Mouse (Mus musculus) midbrain, embryonic 11.5 days (tissue): ENCODE measurements at regions not wholly inside any gene's neighbourhood (a gene's known extent, or its start where the extent isn't known, plus 50 kb on each side); places are given as distances from the start of the nearest gene placed in this dataset.

Experiments used
- ATAC-seq: fragments of 200-750 bp; cut with Nextera tagmentation; 2 replicates; pipeline ENCODE4 v1.8.0; 2017; ENCODE audit warnings: moderate TSS enrichment, moderate library complexity; ENCODE audit not compliant: low FRiP score
- DNase-seq: peaks from one replicate; pipeline ENCODE4 v3.0.0; 2015; ENCODE audit warnings: low spot score; ENCODE audit errors: missing footprints
- H3K27ac ChIP-seq: fragments of 300-500 bp; sonication (generic); 2 replicates; pipeline ENCODE4 v1.5.1; 2014; ENCODE audit warnings: low read depth, low read length
- H3K27me3 ChIP-seq: fragments of 300-500 bp; sonication (generic); 2 replicates; pipeline ENCODE4 v1.6.1; 2014; ENCODE audit warnings: mild to moderate bottlenecking, low read length, moderate library complexity, mixed read lengths; ENCODE audit not compliant: control insufficient read depth, insufficient read depth
- H3K36me3 ChIP-seq: fragments of 300-500 bp; sonication (generic); 2 replicates; pipeline ENCODE4 v1.6.1; 2014; ENCODE audit warnings: mild to moderate bottlenecking, low read length, moderate library complexity, mixed read lengths; ENCODE audit not compliant: control insufficient read depth, insufficient read depth
- H3K4me1 ChIP-seq: fragments of 300-500 bp; sonication (generic); 2 replicates; pipeline ENCODE4 v1.6.1; 2014; ENCODE audit warnings: low read length; ENCODE audit not compliant: control insufficient read depth, insufficient read depth
- H3K4me2 ChIP-seq: fragments of 300-500 bp; sonication (generic); 2 replicates; pipeline ENCODE4 v1.6.1; 2014; ENCODE audit warnings: mild to moderate bottlenecking, moderate library complexity
- H3K4me3 ChIP-seq: fragments of 300-500 bp; sonication (generic); 2 replicates; pipeline ENCODE4 v1.5.1; 2014; ENCODE audit warnings: low read depth, low read length
- H3K9ac ChIP-seq: fragments of 300-500 bp; sonication (generic); 2 replicates; pipeline ENCODE4 v1.6.1; 2014; ENCODE audit warnings: low read length
- H3K9me3 ChIP-seq: fragments of 300-500 bp; sonication (generic); 2 replicates; pipeline ENCODE4 v1.6.1; 2016; ENCODE audit warnings: low read length; ENCODE audit not compliant: control insufficient read depth
- WGBS: fragments of 180-500 bp; shearing (Covaris S2); extraction: QIAGEN DNeasy Blood & Tissue Kit; methylation state at CpG from one replicate; pipeline ENCODE4 v1.1.7; 2014; 5-methylcytosine and 5-hydroxymethylcytosine counted together

- ATAC-seq: no peak
- H3K4me1 ChIP-seq: no peaks in the 10 kb centered on the region
- WGBS: 90% methylated on average over 4 of the region's 4 CpGs
- no peak overlapping the region for H3K9ac ChIP-seq
- H3K27me3 ChIP-seq: no peaks in the 10 kb centered on the region
- no peaks in the 10 kb centered on the region for H3K36me3 ChIP-seq
- no peak for DNase-seq
- H3K9me3 ChIP-seq: no peaks in the 10 kb centered on the region
- no peak overlapping the region for H3K4me3 ChIP-seq
- no peak overlapping the region for H3K27ac ChIP-seq
- no peak overlapping the region for H3K4me2 ChIP-seq
These were observed 117.6 kb upstream of the Dio3 start for GRCm38 (mm10) chr12:110161306-110161705.

GRCm38 (mm10) chr12:110165462-110165861, 113.4 kb upstream of the Dio3 start:
- H3K4me1 ChIP-seq: no peaks in the 10 kb centered on the region
- no peaks in the 10 kb centered on the region for H3K27me3 ChIP-seq
- H3K9me3 ChIP-seq: no peaks in the 10 kb centered on the region
- H3K4me2 ChIP-seq: no peak overlapping the region
- no peak for ATAC-seq
- WGBS: 87% methylated on average over 13 of the region's 13 CpGs
- no peak overlapping the region for H3K9ac ChIP-seq
- H3K36me3 ChIP-seq: no peaks in the 10 kb centered on the region
- no peak overlapping the region for H3K4me3 ChIP-seq
- no peak for DNase-seq
- H3K27ac ChIP-seq: no peak overlapping the region

- Histone ChIP-seq H3K4me2 (no peak overlapping the region), H3K27me3 (no peaks in the 10 kb centered on the region), H3K9ac (no peak overlapping the region), H3K4me3 (no peak overlapping the region), H3K36me3 (no peaks in the 10 kb centered on the region), H3K9me3 (no peaks in the 10 kb centered on the region), H3K27ac (no peak overlapping the region), H3K4me1 (no peaks in the 10 kb centered on the region)
- no peak for DNase-seq
- 84% methylated on average over 4 of the region's 4 CpGs for WGBS
- ATAC-seq: no peak
These were observed 110.5 kb upstream of the Dio3 start for GRCm38 (mm10) chr12:110168407-110168806.

- no peak overlapping the region for H3K9ac ChIP-seq
- DNase-seq (no peak), ATAC-seq (no peak)
- H3K4me3 ChIP-seq: no peak overlapping the region
- H3K27ac ChIP-seq: no peak overlapping the region
- H3K36me3 ChIP-seq: no peaks in the 10 kb centered on the region
- H3K9me3 ChIP-seq: no peaks in the 10 kb centered on the region
- H3K4me2 ChIP-seq: no peak overlapping the region
- H3K4me1 ChIP-seq: no peaks in the 10 kb centered on the region
- no peaks in the 10 kb centered on the region for H3K27me3 ChIP-seq
- 91% methylated on average over 1 of the region's 1 CpGs for WGBS
These were observed 109.6 kb upstream of the Dio3 start for GRCm38 (mm10) chr12:110169261-110169660.

- no peak for DNase-seq
- Histone ChIP-seq H3K9me3 (no peaks in the 10 kb centered on the region), H3K9ac (no peak overlapping the region), H3K4me2 (no peak overlapping the region), H3K27ac (no peak overlapping the region), H3K4me3 (no peak overlapping the region), H3K27me3 (no peaks in the 10 kb centered on the region), H3K4me1 (no peaks in the 10 kb centered on the region), H3K36me3 (no peaks in the 10 kb centered on the region)
- ATAC-seq: no peak
- 89% methylated on average over 8 of the region's 8 CpGs for WGBS
These were observed 108.4 kb upstream of the Dio3 start for GRCm38 (mm10) chr12:110170496-110170895.

- no peaks in the 10 kb centered on the region for H3K9me3 ChIP-seq
- no peaks in the 10 kb centered on the region for H3K36me3 ChIP-seq
- no peaks in the 10 kb centered on the region for H3K27me3 ChIP-seq
- H3K4me2 ChIP-seq: no peak overlapping the region
- DNase-seq: no peak
- no peak overlapping the region for H3K4me3 ChIP-seq
- ATAC-seq: no peak
- no peaks in the 10 kb centered on the region for H3K4me1 ChIP-seq
- WGBS: 100% methylated on average over 2 of the region's 2 CpGs
- no peak overlapping the region for H3K9ac ChIP-seq
- H3K27ac ChIP-seq: no peak overlapping the region
These were observed 101.0 kb upstream of the Dio3 start for GRCm38 (mm10) chr12:110177826-110178225.

GRCm38 (mm10) chr12:110183473-110183872, 95.4 kb upstream of the Dio3 start:
- H3K4me1 ChIP-seq: peaks cover 37% of the 10 kb centered on the region

GRCm38 (mm10) chr12:110185399-110185798, 93.5 kb upstream of the Dio3 start:
- H3K27me3 ChIP-seq: peaks cover 22% of the 10 kb centered on the region
- peaks cover 51% of the 10 kb centered on the region for H3K4me1 ChIP-seq
- DNase-seq (peak; percentile 89), ATAC-seq (peak; percentile 20; the same call in 1 of the 2 replicates)
- H3K36me3 ChIP-seq: no peaks in the 10 kb centered on the region
- no peak overlapping the region for H3K4me3 ChIP-seq
- no peak overlapping the region for H3K4me2 ChIP-seq
- no peaks in the 10 kb centered on the region for H3K9me3 ChIP-seq
- no peak overlapping the region for H3K9ac ChIP-seq
- no peak overlapping the region for H3K27ac ChIP-seq
- WGBS: 24% methylated on average over 9 of the region's 9 CpGs

More at GRCm38 (mm10) chr12:110183473-110183872, 95.4 kb upstream of the Dio3 start:
- 12% methylated on average over 6 of the region's 6 CpGs for WGBS
- no peak overlapping the region for H3K9ac ChIP-seq
- H3K27ac ChIP-seq: no peak overlapping the region
- no peak overlapping the region for H3K4me3 ChIP-seq
- DNase-seq (no peak), ATAC-seq (no peak)
- H3K9me3 ChIP-seq: no peaks in the 10 kb centered on the region
- H3K36me3 ChIP-seq: no peaks in the 10 kb centered on the region
- H3K4me2 ChIP-seq: no peak overlapping the region
- peaks cover 16% of the 10 kb centered on the region; the same call in 1 of the 2 replicates for H3K27me3 ChIP-seq

GRCm38 (mm10) chr12:110186381-110186780, 92.5 kb upstream of the Dio3 start:
- ATAC-seq (peak; percentile 53), DNase-seq (peak; percentile 89)
- Histone ChIP-seq H3K4me3 (no peak overlapping the region), H3K4me2 (no peak overlapping the region), H3K9me3 (no peaks in the 10 kb centered on the region), H3K27me3 (peaks cover 22% of the 10 kb centered on the region), H3K9ac (no peak overlapping the region), H3K27ac (peak overlapping the region; percentile 93), H3K4me1 (peaks cover 57% of the 10 kb centered on the region), H3K36me3 (no peaks in the 10 kb centered on the region)
- WGBS: 8% methylated on average over 3 of the region's 3 CpGs

- Histone ChIP-seq H3K27ac (peak overlapping the region; percentile 93), H3K4me2 (peak overlapping the region; percentile 65), H3K9me3 (no peaks in the 10 kb centered on the region), H3K27me3 (peaks cover 22% of the 10 kb centered on the region), H3K4me3 (no peak overlapping the region), H3K4me1 (peaks cover 57% of the 10 kb centered on the region), H3K9ac (no peak overlapping the region; the same call in 1 of the 2 replicates), H3K36me3 (no peaks in the 10 kb centered on the region)
- WGBS: 2% methylated on average over 10 of the region's 10 CpGs
- ATAC-seq (peak; percentile 31), DNase-seq (no peak)
These were observed 92.0 kb upstream of the Dio3 start for GRCm38 (mm10) chr12:110186911-110187245.
